Mouse (Mus musculus): ENCODE data around the gene 1700018F24Rik.

- TF ChIP-seq POLR2A (IDR thresholded peaks at IDR 0.05; ENCODE audit: borderline replicate concordance, low read depth, low read length) (no peak), CTCF (IDR thresholded peaks at IDR 0.05; ENCODE audit: low read depth, low read length) (no peak)
These were observed 47.1 kb downstream of the 1700018F24Rik start for GRCm38 (mm10) chr5:145089878-145090277.

Data from bone marrow macrophage, adult 2 months (primary cell).